Mouse (Mus musculus) heart, postnatal 25 days (tissue): ENCODE measurements around the gene Fas. TPM values are rescaled to one million over a fixed set of nuclear protein-coding genes. Genes with fewer than 3 reads are reported as not detected.
A peak's percentile ranks its signal among the peaks of the same experiment; 100 is the strongest.

Experiments used
- DNase-seq: peaks from one replicate; pipeline ENCODE4 v3.0.0; 2022; ENCODE audit warnings: low spot score
- intact Hi-C: fragments of 180-260 bp; cut with DNase I; formaldehyde crosslinking; loops from one replicate; pipeline ENCODE4 v1.15.1; 2025
- total RNA-seq, 2 experiments: library from RNA; stranded (reverse); gene quantifications; 2 replicates each; pipeline ENCODE4 v1.2.3; 2021

The Fas gene
- total RNA-seq: 10 to 100 TPM in 1 of 2 experiments, 1 to 10 TPM in 1; 9.5 to 11.1 TPM

- intact Hi-C loops: loop anchor here (2.0 kb wide), 1 partner anchor 39 kb away; no protein-coding TSS in a partner anchor
- peak; percentile 79 for DNase-seq
Measured at GRCm38 (mm10) chr19:34289948-34290789, at the start of gene Fas. Fas (plus strand) TSS chr19:34290666.

- DNase-seq: no peak
- intact Hi-C loops: loop anchor here (2.0 to 5.0 kb wide), 2 partner anchors 93 to 306 kb away; no protein-coding TSS in a partner anchor
Measured at GRCm38 (mm10) chr19:34241247-34241915, 49.1 kb upstream of the Fas start.

GRCm38 (mm10) chr19:34242925-34243324 is 47.5 kb upstream of the Fas start:
- no peak for DNase-seq
- intact Hi-C loops: loop anchor here (2.0 to 5.0 kb wide), 2 partner anchors 238 to 304 kb away; no protein-coding TSS in a partner anchor

GRCm38 (mm10) chr19:34244056-34244455 is 46.4 kb upstream of the Fas start:
- DNase-seq: peak; percentile 19
- intact Hi-C loops: loop anchor here (1.0 to 5.0 kb wide), 3 partner anchors 40 to 393 kb away; no protein-coding TSS in a partner anchor

GRCm38 (mm10) chr19:34248558-34248957 is 41.9 kb upstream of the Fas start:
- intact Hi-C loops: no loop called here
- no peak for DNase-seq

GRCm38 (mm10) chr19:34250621-34251020 is 39.8 kb upstream of the Fas start:
- DNase-seq: no peak
- intact Hi-C loops: no loop called here

GRCm38 (mm10) chr19:34251900-34252299 is 38.6 kb upstream of the Fas start:
- intact Hi-C loops: no loop called here
- DNase-seq: no peak

- no peak for DNase-seq
- intact Hi-C loops: no loop called here
Measured at GRCm38 (mm10) chr19:34252450-34252849, 38.0 kb upstream of the Fas start.

GRCm38 (mm10) chr19:34254101-34254879 is 36.2 kb upstream of the Fas start:
- DNase-seq: no peak
- intact Hi-C loops: no loop called here

GRCm38 (mm10) chr19:34254880-34255681 is 35.4 kb upstream of the Fas start, which contains the start of gene Acta2:
Acta2 (minus strand) TSS chr19:34255590.
- intact Hi-C loops: no loop called here
- DNase-seq: peak; percentile 26

- intact Hi-C loops: no loop called here
- DNase-seq: no peak
Measured at GRCm38 (mm10) chr19:34256149-34256548, 34.3 kb upstream of the Fas start.

- intact Hi-C loops: no loop called here
- DNase-seq: no peak
Measured at GRCm38 (mm10) chr19:34256936-34257335, 33.5 kb upstream of the Fas start.

- DNase-seq: no peak
- intact Hi-C loops: no loop called here
Measured at GRCm38 (mm10) chr19:34262273-34262974, 28.0 kb upstream of the Fas start.

- DNase-seq: no peak
- intact Hi-C loops: no loop called here
Measured at GRCm38 (mm10) chr19:34265604-34266193, 24.8 kb upstream of the Fas start.

- DNase-seq: no peak
- intact Hi-C loops: no loop called here
Measured at GRCm38 (mm10) chr19:34268991-34269390, 21.5 kb upstream of the Fas start.

GRCm38 (mm10) chr19:34270106-34270726 is 20.2 kb upstream of the Fas start:
- no peak for DNase-seq
- intact Hi-C loops: no loop called here

GRCm38 (mm10) chr19:34270824-34271464 is 19.5 kb upstream of the Fas start:
- intact Hi-C loops: no loop called here
- no peak for DNase-seq
